Mouse (Mus musculus): ENCODE data around the gene Yaf2. TPM values are rescaled to one million over a fixed set of nuclear protein-coding genes. Genes with fewer than 3 reads are reported as not detected.
"Not testable (repeated sequence)": the region's sequence is repeated elsewhere in the genome, so short reads cannot be mapped to it uniquely, and the experiment has no call there.

Gene Yaf2
- polyA plus RNA-seq (2012; fragmentation: generic; extraction: Trizol) = 39.3 TPM
- long read RNA-seq, experiment 1, transcript Yaf2-202 (5 exons, 1,870 nt) = minor isoform, 29 of 84 reads
- long read RNA-seq, experiment 1, transcript Yaf2-201 (4 exons, 1,676 nt) = major isoform, 44 of 84 reads
- long read RNA-seq, experiment 1, partial matches to known transcripts = 8 of 84 reads
- long read RNA-seq, experiment 1, other reads (novel, unspliced or antisense) = 3 of 84 reads
- long read RNA-seq, experiment 2, transcript Yaf2-201 (4 exons, 1,676 nt) = major isoform, 66 of 124 reads
- long read RNA-seq, experiment 2, transcript Yaf2-202 (5 exons, 1,870 nt) = minor isoform, 31 of 124 reads
- long read RNA-seq, experiment 2, partial matches to known transcripts = 16 of 124 reads
- long read RNA-seq, experiment 2, other reads (novel, unspliced or antisense) = 11 of 124 reads

DNA sequence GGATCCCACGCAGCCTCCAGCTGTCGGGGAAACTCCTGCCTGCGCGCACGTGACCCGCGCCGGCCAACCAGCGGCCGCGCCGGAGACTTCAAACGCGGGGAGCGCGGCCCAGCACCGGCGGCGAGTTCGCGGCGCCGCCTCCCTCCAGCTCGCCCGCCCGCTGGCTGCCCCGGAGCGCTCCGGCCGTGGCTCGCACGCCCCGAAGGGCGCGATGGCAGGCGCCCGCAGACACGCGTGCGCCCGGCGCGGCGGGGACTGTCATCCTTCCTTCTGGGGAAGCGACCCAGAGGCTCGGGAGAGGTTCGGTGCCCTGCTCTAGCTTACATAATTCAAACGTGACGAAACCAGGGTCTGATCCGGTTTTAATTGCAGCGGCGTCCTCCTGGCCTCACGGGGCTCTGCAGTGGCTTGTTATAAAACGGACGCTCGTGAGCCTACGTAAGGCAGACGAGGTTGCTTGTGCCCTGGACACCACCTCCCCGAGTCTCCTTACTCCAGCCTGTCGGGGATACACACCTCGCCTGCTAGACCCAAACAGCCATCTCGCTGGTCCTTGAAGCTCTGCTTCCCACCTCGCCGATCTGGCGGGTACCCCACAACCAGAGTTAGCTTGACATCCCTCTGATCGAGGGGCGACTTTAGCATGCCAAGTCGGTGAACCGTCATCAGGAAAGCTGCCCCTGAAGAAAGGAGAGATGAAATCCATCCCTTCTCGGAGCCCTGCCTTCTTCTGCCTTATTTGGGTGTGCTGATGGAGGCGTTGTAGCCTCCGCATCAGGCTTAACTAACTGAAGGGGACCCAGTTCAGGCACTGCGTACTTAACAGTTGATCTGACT is at the start of gene Yaf2:
Yaf2 (minus strand) TSS at position 11 of the 837 bp plus-strand sequence.
- Histone ChIP-seq H3K4me3 (ENCODE audit: insufficient read depth, poor library complexity, severe bottlenecking) (peak within 1 kb of the TSS; percentile 80), H3ac (ENCODE audit: control insufficient read depth, insufficient read length, low read depth) (peak within 1 kb of the TSS; percentile 76), H3K27me3 (ENCODE audit: control insufficient read depth, insufficient read depth, insufficient read length) (no peaks in the 10 kb centered on the region), H3K79me3 (ENCODE audit: low read depth) (peaks cover 31% of the 10 kb centered on the region), H3K79me2 (ENCODE audit: control insufficient read depth, insufficient read depth) (peaks cover 43% of the 10 kb centered on the region), H3K36me3 (ENCODE audit: control insufficient read depth, insufficient read depth) (peaks cover 9% of the 10 kb centered on the region)
- peak; percentile 53 for TF ChIP-seq MAX (IDR thresholded peaks at IDR 0.05)
- peak; percentile 89 for TF ChIP-seq USF1 (IDR thresholded peaks at IDR 0.05; ENCODE audit: low read depth)
- no peak for TF ChIP-seq CEBPB (IDR thresholded peaks at IDR 0.05; ENCODE audit: low read depth)

DNA sequence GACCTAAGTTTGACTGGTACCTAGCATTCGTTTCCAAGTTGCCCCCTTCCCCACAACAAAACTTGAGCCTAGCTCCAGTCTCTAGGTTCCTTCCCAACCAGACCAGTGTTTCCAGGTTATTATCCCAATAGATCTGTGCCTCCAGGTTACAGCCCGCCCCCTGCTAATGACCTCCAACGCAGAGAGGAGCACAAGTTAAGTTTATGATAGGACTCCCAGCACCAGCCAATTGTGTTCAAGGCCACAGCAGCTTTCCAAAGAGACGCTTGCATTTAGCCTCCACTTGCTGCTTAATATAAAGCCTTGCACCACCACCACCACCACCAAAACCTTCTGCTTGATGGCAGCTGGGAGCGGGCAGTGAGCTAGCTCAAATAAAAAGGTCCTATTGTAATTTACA is 44.6 kb upstream of the Yaf2 start:
- no peak for TF ChIP-seq CEBPB (IDR thresholded peaks at IDR 0.05; ENCODE audit: low read depth)
- H3K79me3 ChIP-seq (ENCODE audit: low read depth) = no peaks in the 10 kb centered on the region
- no peak overlapping the region for H3ac ChIP-seq (ENCODE audit: control insufficient read depth, insufficient read length, low read depth)
- peaks cover 18% of the 10 kb centered on the region for H3K36me3 ChIP-seq (ENCODE audit: control insufficient read depth, insufficient read depth)
- H3K79me2 ChIP-seq (ENCODE audit: control insufficient read depth, insufficient read depth) = no peaks in the 10 kb centered on the region
- H3K27me3 ChIP-seq (ENCODE audit: control insufficient read depth, insufficient read depth, insufficient read length) = no peaks in the 10 kb centered on the region
- no peak overlapping the region for H3K4me3 ChIP-seq (ENCODE audit: insufficient read depth, poor library complexity, severe bottlenecking)

DNA sequence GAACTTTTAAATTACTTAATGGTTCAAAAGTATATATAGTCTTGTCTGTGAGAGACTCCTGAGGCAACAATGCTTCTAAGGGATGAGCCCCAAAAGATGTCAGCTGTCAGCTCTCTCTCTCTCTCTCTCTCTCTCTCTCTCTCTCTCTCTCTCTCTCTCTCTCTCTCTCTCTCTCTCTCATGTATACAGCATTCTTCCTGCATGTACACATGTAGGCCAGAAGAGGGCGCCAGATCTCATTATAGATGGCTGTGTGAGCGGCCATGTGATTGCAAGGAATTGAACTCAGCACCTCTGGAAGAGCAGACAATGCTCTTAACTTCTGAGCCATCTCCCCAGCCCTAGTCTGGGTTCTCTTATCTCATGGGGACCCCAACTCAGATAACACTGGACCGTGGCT is 42.4 kb upstream of the Yaf2 start:
- H3ac ChIP-seq (ENCODE audit: control insufficient read depth, insufficient read length, low read depth) = no peak overlapping the region
- H3K79me3 ChIP-seq (ENCODE audit: low read depth) = no peaks in the 10 kb centered on the region
- H3K79me2 ChIP-seq (ENCODE audit: control insufficient read depth, insufficient read depth) = no peaks in the 10 kb centered on the region
- TF ChIP-seq MYOG (IDR thresholded peaks at IDR 0.05; ENCODE audit: control insufficient read depth, extremely low read depth, insufficient read length) (no peak), CEBPB (IDR thresholded peaks at IDR 0.05; ENCODE audit: low read depth) (no peak), MAX (IDR thresholded peaks at IDR 0.05) (no peak), USF1 (IDR thresholded peaks at IDR 0.05; ENCODE audit: low read depth) (no peak), CTCF (IDR thresholded peaks at IDR 0.05; ENCODE audit: control insufficient read depth, insufficient read depth, insufficient read length) (no peak), FOSL1 (IDR thresholded peaks at IDR 0.05; ENCODE audit: insufficient read depth, low read length, poor library complexity, severe bottlenecking) (no peak), MYOD1 (IDR thresholded peaks at IDR 0.05; ENCODE audit: control insufficient read depth, insufficient read length, low read depth) (no peak)
- no peaks in the 10 kb centered on the region for H3K36me3 ChIP-seq (ENCODE audit: control insufficient read depth, insufficient read depth)
- H3K27me3 ChIP-seq (ENCODE audit: control insufficient read depth, insufficient read depth, insufficient read length) = no peaks in the 10 kb centered on the region
- no peak overlapping the region for H3K4me3 ChIP-seq (ENCODE audit: insufficient read depth, poor library complexity, severe bottlenecking)

DNA sequence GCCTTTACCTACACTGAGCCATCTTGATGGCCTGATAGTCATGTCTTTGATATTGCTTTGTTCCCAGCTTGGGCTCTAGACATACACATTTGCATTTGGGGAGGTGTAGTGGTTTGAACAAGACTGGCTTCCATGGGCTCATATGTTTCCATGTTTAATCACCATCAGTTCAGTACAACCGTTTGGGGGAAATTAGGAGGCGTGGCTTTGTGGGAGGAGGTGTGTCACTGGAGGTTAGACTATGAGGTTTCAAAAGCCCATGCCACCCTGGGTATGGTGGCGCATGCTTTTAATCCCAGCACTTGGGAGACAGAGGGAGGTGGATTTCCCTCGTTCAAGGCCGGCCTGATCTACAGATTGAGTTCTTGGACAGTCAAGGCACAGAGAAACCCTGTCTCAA is 39.0 kb upstream of the Yaf2 start:
- no peaks in the 10 kb centered on the region for H3K79me2 ChIP-seq (ENCODE audit: control insufficient read depth, insufficient read depth)
- no peaks in the 10 kb centered on the region for H3K79me3 ChIP-seq (ENCODE audit: low read depth)
- no peak for TF ChIP-seq MYOG (IDR thresholded peaks at IDR 0.05; ENCODE audit: control insufficient read depth, extremely low read depth, insufficient read length)
- TF ChIP-seq USF1 (IDR thresholded peaks at IDR 0.05; ENCODE audit: low read depth) = no peak
- no peak for TF ChIP-seq CEBPB (IDR thresholded peaks at IDR 0.05; ENCODE audit: low read depth)
- no peak for TF ChIP-seq CTCF (IDR thresholded peaks at IDR 0.05; ENCODE audit: control insufficient read depth, insufficient read depth, insufficient read length)
- no peak overlapping the region for H3K4me3 ChIP-seq (ENCODE audit: insufficient read depth, poor library complexity, severe bottlenecking)
- H3K27me3 ChIP-seq (ENCODE audit: control insufficient read depth, insufficient read depth, insufficient read length) = no peaks in the 10 kb centered on the region
- H3K36me3 ChIP-seq (ENCODE audit: control insufficient read depth, insufficient read depth) = no peaks in the 10 kb centered on the region
- H3ac ChIP-seq (ENCODE audit: control insufficient read depth, insufficient read length, low read depth) = no peak overlapping the region

DNA sequence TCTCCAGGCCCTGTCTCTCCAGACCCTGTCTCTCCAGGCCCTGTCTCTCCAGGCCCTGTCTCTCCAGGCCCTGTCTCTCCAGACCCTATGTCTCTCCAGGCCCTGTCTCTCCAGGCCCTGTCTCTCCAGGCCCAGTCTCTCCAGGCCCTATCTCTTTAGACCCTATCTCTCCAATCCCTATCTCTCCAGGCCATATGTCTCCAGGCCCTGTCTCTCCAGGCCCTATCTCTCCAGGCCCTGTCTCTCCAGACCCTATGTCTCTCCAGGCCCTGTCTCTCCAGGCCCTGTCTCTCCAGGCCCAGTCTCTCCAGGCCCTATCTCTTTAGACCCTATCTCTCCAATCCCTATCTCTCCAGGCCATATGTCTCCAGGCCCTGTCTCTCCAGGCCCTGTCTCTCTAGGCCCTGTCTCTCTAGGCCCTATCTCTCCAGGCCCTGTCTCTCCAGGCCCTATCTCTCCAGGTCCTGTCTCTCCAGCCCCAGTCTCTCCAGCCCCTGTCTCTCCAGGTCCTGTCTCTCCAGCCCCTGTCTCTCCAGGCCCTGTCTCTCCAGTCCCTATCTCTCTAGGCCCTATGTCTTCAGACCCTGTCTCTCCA is 35.9 kb upstream of the Yaf2 start:
- not testable (repeated sequence) for H3K79me2 ChIP-seq (ENCODE audit: control insufficient read depth, insufficient read depth); H3K4me3 ChIP-seq (ENCODE audit: insufficient read depth, poor library complexity, severe bottlenecking); H3K36me3 ChIP-seq (ENCODE audit: control insufficient read depth, insufficient read depth); H3ac ChIP-seq (ENCODE audit: control insufficient read depth, insufficient read length, low read depth); H3K27me3 ChIP-seq (ENCODE audit: control insufficient read depth, insufficient read depth, insufficient read length); H3K79me3 ChIP-seq (ENCODE audit: low read depth)

DNA sequence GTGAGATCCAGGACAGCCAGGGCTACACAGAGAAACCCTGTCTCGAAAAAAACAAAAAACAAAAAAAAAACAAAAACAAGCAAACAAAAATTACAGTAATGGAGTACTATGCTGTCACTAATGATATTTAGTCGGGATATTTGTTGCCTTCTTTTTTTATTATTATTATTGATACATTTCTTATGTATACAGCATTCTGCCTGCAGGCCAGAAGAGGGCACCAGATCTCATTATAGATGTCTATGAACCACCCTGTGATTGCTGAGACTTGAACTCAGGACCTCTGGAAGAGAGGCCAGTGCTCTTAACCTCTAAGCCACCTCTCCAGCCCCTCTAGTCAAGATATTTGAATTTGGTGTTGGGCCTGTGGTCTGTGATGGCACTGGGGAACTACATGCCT is 35.1 kb upstream of the Yaf2 start:
- H3K27me3 ChIP-seq (ENCODE audit: control insufficient read depth, insufficient read depth, insufficient read length) = peaks cover 3% of the 10 kb centered on the region
- no peaks in the 10 kb centered on the region for H3K36me3 ChIP-seq (ENCODE audit: control insufficient read depth, insufficient read depth)
- no peaks in the 10 kb centered on the region for H3K79me2 ChIP-seq (ENCODE audit: control insufficient read depth, insufficient read depth)
- no peak overlapping the region for H3K4me3 ChIP-seq (ENCODE audit: insufficient read depth, poor library complexity, severe bottlenecking)
- H3ac ChIP-seq (ENCODE audit: control insufficient read depth, insufficient read length, low read depth) = no peak overlapping the region
- TF ChIP-seq USF1 (IDR thresholded peaks at IDR 0.05; ENCODE audit: low read depth) (no peak), FOSL1 (IDR thresholded peaks at IDR 0.05; ENCODE audit: insufficient read depth, low read length, poor library complexity, severe bottlenecking) (no peak), MAX (IDR thresholded peaks at IDR 0.05) (no peak), CEBPB (IDR thresholded peaks at IDR 0.05; ENCODE audit: low read depth) (no peak), CTCF (IDR thresholded peaks at IDR 0.05; ENCODE audit: control insufficient read depth, insufficient read depth, insufficient read length) (no peak), MYOG (IDR thresholded peaks at IDR 0.05; ENCODE audit: control insufficient read depth, extremely low read depth, insufficient read length) (no peak)
- no peaks in the 10 kb centered on the region for H3K79me3 ChIP-seq (ENCODE audit: low read depth)

All from C2C12 (cell line).